Mouse (Mus musculus): ENCODE measurements around the gene Gm8251. TPM values are rescaled to one million over a fixed set of nuclear protein-coding genes. Genes with fewer than 3 reads are reported as not detected.
"Not testable (repeated sequence)": the region's sequence is repeated elsewhere in the genome, so short reads cannot be mapped to it uniquely, and the experiment has no call there.

Gm8251 gene
- total RNA-seq (2021), result not detected
- long read RNA-seq, experiment 1, result 0 reads
- long read RNA-seq, experiment 2, result 0 reads

DNA sequence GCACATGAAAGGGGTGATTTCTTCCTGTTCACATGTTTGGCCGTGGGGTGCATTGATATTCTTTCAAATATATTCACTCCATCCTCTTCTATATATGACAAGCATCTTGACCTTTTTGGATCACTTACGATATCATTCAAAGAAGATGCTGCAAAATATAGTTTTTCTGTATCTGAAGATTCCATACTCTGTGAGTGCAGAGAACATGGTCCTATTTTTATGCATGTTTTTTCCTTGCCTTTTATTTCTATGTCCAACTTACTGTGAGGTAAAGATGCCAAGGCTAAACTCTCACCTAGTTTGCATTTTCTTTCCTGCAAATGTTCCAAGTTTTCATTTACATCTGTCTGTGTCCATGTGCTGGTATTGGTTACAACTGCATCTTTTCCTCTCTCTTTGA, at the start of gene Gm8251:
Gm8251 (minus strand) TSS at position 101 of the 400 bp plus-strand sequence.
- no peak for DNase-seq (ENCODE audit: low spot score in 2 of 2)

DNA sequence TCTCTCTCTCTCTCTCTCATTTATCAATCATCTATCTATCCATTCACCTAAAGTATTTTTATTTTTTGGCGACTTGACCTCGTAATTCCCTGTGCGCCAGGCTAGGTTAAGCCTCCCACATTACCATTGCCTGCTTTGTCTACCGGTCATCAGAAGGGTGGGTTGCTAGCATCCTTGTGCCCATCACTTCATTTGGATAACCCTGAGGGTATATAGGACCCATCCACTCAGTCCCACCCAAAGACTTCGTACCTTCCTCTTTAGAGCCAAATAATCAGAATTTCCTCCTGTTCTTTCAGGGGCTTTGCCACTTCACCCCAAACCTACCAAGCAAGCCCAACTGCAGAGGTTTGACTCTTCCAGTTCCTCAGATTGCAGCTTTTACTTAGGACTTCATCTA, 41.2 kb upstream of the Gm8251 start:
- no peak for DNase-seq (ENCODE audit: low spot score in 2 of 2)

DNA sequence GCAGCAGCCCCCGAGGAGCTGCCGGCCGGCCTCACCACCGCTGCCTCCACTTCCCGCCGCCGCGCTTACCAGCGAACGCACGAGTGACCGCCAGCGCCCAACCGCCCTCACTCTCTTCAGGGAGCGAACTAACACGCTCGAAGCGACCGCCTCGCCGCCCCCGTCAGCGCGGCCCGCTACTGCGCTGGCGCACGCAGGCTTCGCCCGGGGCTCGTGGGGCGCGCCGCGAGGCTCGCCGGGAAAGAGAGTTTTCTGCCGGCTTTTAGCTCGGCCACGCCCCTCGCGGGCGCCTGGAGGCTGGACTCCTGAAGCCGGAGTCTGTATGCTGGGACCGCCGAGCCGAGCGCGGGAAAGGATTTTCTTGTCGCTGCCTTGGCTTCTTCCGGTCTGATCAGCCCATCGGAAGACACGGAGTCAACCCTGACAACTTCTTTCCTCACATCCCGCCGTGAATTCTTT, 40.6 kb upstream of the Gm8251 start, which contains the start of gene Tex30:
Tex30 (minus strand) TSS at position 183 of the 459 bp plus-strand sequence.
- DNase-seq (ENCODE audit: low spot score in 2 of 2), result peak; percentile 93 to 96

DNA sequence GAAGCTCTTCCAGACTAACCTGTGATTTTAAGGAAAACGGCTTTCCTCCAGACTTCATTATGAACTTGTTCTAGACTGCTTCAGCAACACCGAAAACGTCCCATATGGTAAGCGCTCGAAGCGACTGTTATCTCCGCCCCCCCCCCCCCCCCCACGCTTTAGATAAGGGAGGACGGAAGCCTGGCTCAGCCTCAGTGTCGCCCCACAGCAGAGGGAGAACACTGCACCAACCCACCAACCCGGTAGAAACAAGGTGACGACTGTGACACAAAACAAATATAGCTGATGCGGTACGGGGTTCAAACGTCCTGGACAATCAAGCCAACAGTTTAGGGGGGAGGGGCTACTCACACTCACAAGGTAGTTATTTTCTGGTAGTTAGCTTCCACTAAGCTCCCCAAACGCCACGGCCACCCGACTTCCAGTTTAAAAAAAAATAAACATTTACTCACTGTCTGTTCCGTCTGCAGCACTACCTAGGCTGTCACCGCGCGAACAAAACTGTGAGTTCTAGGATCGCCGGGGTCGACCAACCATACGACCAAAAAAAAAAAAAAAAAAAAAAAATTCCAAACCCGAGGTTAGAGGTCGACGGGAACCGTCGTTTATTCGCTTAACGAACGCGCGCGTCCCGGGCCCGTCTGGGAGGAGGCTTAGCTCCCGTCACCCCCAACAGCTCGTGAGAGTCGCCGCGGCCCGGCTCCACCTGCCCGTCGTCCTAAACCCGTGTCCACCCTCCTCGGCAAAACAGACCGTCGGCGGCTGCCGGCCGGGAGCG, 39.9 kb upstream of the Gm8251 start:
- DNase-seq (ENCODE audit: low spot score in 2 of 2), result peak; percentile 8 to 10

DNA sequence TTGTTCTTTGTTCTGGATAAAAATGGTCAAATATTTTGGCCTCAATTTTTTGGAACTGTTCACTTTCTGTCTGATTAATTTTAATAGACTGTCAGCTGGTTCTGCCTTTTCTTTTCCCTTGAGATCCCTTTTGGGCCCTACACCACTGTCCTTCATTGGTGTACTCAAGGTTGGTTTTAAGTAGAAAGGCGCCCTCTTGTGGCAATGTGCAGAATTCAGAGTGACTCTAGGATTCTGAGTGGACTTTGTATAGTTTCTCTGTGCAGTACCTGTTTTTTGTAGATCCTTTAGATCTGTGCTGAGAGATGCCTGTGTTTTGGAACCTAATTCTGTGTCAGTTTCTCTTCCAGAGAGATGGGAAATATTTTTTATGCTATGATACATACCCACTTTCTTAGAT, 2.9 kb upstream of the Gm8251 start:
- peak; percentile 46 to 71 for DNase-seq (ENCODE audit: low spot score in 2 of 2)

DNA sequence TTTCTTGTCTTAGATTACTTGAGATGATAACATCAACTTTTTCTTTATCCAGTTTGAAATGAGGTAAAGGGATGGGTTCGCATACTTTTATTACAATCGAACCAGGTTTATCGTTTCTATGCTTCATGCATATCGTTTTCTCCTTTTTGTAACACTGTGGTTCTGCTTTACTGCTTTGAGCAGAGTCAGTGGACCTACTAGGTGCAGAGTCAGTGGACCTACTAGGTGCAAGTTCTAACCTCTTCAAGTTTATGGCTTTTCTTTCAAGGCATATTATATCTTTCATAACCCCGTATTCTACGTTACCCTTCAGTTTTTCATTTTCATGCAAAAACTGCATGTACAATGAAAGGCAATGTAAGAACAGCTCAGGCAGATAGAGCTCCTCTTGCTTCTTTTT, 1.7 kb upstream of the Gm8251 start:
- DNase-seq (ENCODE audit: low spot score in 2 of 2), result no peak

DNA sequence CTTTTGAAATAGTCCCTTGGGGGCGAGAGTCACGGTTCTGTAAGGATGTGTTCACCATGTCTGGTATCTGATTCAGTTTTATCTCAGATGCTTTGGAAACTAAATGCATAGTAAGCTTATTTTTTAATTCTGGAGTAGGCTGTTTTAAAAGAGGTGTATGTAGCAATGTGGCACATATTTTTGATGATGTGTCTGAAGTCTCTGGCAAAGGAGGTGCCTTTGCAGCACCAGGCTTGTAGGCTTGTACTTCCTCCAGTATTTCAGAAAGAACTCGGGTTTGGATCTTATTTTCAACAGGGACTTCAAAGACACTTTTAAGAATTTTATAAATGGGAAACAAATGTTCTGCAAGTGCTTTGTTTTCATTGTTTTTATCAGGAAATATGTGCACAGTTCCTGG, 3.9 kb downstream of the Gm8251 start:
- no peak for DNase-seq (ENCODE audit: low spot score in 2 of 2)

DNA sequence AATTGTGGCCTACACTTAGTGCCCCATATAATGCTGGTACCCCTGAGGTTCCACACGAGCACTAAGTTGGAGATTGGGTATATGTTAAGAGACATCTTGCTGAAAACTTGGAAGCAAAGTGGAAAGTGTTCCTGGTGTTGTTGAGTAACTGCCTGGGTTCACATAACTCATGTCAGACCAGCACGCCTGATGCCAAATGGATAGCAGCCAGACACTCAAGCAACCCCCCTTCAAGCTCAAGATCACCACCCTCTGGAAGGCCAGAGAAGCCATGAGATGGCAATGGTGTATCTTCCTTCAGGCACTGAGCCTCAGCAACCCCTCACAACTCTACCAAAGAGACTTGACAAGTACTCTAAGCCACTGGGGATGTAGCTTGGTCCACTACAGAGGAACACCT, 15.2 kb downstream of the Gm8251 start:
- DNase-seq (ENCODE audit: low spot score in 2 of 2), result no peak

DNA sequence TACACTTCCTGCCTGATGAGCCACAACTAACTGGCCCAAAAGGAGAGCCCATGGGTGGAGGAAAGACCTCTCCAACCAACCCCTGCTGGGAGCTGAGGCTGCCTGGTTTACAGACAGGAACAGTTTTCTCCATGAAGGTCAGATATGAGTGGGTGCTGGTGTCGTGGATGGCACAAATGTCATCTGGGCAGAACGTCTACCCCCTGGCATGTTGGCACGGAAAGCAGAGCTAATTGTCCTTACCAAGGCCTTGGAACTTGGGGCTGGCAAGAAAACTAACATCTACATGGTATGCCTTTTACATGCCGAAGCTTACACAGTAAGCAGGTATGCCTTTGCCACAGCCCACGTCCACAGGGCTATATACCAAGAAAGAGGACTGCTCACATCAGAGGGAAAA, 16.0 kb downstream of the Gm8251 start:
- DNase-seq (ENCODE audit: low spot score in 2 of 2), result not testable (repeated sequence)

DNA sequence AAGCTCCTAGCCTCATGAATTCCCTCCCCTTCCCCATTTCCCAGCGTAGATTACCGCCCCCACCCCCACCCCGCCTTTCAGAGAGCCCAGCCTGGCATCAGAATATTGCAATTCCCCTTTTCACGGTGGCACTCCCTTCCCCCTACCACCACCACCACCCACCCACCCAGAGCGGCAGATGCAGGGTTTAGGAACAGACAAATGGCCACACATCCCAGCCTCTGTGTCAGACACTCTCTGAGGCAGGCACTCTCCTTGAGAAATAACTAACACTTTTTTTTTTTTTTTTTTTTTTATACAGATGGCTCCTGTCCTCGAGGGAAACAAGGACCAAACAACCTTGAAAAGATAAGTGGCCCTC, 19.2 kb downstream of the Gm8251 start:
- no peak for DNase-seq (ENCODE audit: low spot score in 2 of 2)

DNA sequence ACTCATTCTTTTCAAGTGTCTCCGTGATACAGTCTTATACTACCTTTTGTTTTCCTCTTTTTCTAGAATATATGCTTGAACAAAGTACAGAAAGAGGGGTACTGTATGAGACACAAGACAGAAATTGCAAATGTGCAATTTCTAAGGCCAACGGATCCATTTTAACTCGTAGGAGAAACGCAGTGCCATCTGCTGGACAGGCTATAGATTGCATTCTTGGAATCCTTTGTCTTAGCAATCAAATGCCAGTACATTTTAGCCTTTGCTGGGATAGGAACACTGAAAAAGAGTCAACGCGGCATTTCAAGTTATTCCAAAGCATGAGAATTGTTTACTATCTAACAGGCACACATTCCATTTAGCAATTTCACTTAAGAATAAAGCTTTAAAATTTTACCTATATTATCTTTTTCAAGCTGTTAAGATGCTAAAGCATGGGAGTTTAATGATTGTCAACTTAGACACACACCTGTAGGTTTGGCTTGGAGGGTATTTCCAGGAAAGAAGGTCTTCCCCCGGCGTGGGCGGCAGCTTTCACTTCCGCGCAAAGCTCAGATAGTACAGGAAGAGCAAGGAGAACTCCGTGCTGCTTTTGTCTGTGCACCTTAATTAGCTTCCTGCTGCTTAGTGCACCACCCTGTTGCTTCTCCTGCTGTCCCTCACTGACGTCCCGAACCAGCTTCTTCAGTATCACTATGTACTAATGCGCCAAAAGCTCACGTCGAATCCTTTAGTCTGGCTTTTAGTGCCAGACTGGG, 19.8 kb downstream of the Gm8251 start:
- DNase-seq (ENCODE audit: low spot score in 2 of 2), result peak; percentile 41 to 58

DNA sequence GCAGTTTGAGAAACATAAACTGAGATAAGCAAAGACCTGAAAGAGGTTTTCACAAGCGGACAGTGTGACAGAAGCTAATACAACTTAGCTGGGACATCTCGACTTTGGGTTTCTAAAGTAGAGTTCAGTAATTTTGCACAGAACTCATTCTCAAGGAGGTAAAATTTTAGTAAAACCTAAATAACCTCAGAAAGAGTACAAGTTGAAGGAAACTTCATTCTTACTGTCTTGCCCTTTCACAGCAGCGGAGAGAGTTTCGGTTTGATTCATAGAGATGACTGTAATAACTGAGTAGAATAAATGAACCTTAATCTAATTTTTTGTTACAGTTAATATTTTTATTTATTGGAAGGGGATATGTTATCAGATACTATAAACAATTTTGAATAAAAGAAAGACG, 28.8 kb downstream of the Gm8251 start:
- no peak for DNase-seq (ENCODE audit: low spot score in 2 of 2)

DNA sequence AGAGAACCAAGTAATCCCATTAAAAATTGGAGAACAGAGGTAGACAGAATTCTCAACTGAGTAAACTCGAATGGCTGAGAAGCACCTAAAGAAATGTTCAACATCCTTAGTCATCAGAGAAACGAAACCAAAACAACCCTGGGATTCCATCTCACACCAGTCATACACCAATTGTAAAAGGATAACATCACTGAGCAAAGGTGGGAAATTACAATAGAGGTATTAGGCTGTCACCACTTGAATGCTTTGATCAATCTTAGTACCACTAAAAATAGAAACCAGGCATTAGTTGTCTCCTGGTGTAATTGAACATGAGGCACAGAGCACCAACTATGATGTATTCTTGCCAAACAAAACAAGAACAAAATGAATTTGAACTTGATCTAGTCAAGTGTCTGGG, 29.5 kb downstream of the Gm8251 start:
- no peak for DNase-seq (ENCODE audit: low spot score in 2 of 2)

DNA sequence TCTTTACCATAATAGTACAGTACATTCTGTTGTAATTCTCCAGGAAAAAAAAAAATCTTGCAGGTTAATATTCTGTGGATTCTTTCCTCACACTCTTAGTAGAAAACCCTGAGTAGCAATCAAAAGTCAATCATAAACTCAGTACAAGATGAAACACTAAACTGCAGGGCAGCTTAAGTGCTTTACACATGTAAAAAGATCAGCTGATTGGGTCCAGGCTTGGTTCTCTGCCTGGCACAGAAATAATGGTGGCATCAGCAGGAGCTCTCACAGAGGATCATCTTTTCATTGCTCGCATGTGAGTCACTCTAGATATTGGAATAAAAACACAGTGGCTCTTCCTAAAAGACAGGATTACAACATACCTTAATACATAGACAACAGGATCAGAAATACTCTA, 34.1 kb downstream of the Gm8251 start:
- no peak for DNase-seq (ENCODE audit: low spot score in 2 of 2)

DNA sequence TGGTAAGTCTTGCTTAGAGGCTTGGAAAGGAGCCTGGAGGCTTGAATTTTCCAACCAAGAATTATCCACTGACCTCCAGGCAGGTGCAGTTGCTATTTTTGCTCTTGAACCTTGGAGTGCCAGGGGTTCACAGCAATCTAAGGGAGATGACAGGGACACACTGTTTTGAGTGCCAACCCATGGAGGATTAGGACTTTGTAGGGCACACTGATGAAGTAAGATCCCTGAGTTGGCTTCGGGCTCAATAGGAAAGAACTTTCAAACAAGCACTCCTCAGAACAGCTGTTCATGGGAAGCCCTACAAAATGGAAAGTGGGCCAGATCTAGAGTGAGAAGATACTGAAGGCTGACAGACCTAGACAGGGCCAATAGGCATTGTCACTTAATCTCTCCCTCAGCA, 39.1 kb downstream of the Gm8251 start:
- no peak for DNase-seq (ENCODE audit: low spot score in 2 of 2)

DNA sequence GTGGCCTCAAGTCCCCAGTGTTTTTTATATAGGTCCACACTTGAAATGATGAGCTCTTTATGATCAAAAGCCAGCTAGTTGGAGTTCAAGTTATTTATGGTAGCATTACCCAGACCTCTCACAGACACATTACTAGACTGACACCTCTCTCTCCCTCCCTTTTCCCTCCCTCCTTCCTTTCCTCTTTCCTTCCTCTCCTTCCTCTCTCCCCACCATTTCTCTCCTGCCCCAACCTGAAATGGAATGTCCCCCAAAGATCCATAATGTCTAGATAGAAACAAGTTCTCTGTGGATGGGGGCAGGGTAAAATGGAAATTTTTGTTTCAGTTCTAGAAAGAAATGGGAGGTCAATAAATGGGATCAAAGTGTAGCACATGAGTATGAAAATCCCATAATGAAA, 41.8 kb downstream of the Gm8251 start, which contains the start of gene Mettl21c:
Mettl21c (minus strand) TSS at position 101 of the 400 bp plus-strand sequence.
- no peak for DNase-seq (ENCODE audit: low spot score in 2 of 2)

DNA sequence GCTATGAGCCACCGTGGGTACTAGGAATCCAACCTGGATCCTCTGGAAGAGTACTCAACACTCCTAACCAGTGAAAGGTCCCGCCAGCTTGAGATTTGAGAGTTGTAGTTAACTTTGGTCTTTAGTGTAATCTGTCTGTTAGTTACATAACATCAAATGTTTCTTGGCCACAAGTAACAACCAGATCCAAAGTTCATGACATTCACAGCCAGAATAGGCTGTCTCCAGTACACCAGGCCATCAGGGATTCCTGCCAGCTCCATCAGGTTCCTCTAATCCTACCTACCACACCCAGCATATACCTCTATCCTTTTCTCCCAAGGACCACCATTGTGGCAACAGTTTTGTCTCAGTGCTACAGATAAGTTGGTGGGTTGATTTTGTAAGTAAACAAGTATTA, 46.2 kb downstream of the Gm8251 start:
- DNase-seq (ENCODE audit: low spot score in 2 of 2), result no peak

Other genes with a start within 250 kb of the Gm8251 start
- 10 to 100 TPM; 56.9 to 59.0 TPM for gene Uxs1, start 234.1 kb downstream of the Gm8251 start, total RNA-seq (2021)
- gene Tpp2, start 128.3 kb downstream of the Gm8251 start, total RNA-seq (2021), result 10 to 100 TPM; 44.4 to 46.8 TPM
- not detected for gene Mettl21c, start 41.9 kb downstream of the Gm8251 start, total RNA-seq (2021)
- 10 to 100 TPM in 1 of 2 experiments, 1 to 10 TPM in 1; 8.0 to 10.9 TPM for gene Tex30, start 40.5 kb upstream of the Gm8251 start, total RNA-seq (2021)
- 10 to 100 TPM in 1 of 2 experiments, 1 to 10 TPM in 1; 8.6 to 10.6 TPM for gene Kdelc1, start 56.9 kb upstream of the Gm8251 start, total RNA-seq (2021)
- 10 to 100 TPM; 30.0 to 34.6 TPM for gene Bivm, start 57.0 kb upstream of the Gm8251 start, total RNA-seq (2021)
- 10 to 100 TPM; 21.5 to 22.8 TPM for gene Ercc5, start 85.8 kb upstream of the Gm8251 start, total RNA-seq (2021)
- not detected for gene Mettl21e, start 157.0 kb upstream of the Gm8251 start, total RNA-seq (2021)